Mouse (Mus musculus): ENCODE measurements around the gene Olfr655.
A peak's percentile ranks its signal among the peaks of the same experiment; 100 is the strongest.

The Olfr655 gene

GRCm38 (mm10) chr7:104601679-104602078, at the start of gene Olfr655:
Gene Olfr655, minus strand, starts transcription at chr7:104601779.
- DNase-seq = no peak

GRCm38 (mm10) chr7:104646841-104647482, 45.4 kb upstream of the Olfr655 start, which contains the start of gene Olfr658:
Gene Olfr658, minus strand, starts transcription at chr7:104647305.
- peak; percentile 28 for DNase-seq

- no peak for DNase-seq
Observed at GRCm38 (mm10) chr7:104624494-104624893, 22.9 kb upstream of the Olfr655 start, which contains the start of gene Olfr657. Gene Olfr657, plus strand, starts transcription at chr7:104624794.

DNA sequence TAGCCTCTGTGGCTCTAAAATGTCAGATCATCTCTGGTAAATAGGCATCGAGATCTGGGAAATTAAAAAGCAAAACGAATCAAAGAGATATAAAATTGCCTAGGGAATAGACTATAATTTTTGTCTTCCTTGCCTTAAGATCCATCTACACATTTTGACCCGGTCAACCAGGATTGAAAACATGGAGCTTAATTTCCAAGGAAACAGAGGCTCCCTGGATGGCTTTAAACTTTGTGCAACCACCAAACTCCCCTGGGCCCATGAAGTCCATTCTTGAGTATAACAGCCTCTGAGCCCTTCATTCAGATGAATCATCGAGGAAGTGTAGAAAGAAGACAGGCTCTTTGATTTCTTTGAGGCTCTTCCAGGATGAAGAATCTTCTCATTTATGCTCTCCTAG, 12.1 kb upstream of the Olfr655 start, which contains the start of gene Olfr656:
Gene Olfr656, plus strand, starts transcription at position 301 of the 400 bp plus-strand sequence.
- DNase-seq = no peak

DNA sequence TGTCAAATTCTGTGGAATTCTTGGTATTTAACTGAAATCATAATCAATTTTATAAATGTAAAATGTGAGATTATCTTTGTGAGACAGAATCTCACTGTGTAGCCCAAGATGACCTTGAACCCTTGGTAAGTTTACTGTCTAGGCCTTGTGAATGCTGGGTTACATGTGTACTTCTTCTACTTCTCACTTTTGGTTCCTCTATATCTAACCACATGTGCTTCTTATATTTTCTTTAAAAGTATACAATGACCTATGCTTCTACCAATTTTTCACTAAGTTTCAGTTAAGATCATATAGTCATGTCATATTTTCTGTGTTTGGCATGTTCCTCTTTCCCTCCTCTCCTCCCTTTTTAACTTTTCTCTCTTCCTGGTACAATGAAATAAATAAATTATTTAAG, 3.1 kb upstream of the Olfr655 start:
- DNase-seq = no peak

DNA sequence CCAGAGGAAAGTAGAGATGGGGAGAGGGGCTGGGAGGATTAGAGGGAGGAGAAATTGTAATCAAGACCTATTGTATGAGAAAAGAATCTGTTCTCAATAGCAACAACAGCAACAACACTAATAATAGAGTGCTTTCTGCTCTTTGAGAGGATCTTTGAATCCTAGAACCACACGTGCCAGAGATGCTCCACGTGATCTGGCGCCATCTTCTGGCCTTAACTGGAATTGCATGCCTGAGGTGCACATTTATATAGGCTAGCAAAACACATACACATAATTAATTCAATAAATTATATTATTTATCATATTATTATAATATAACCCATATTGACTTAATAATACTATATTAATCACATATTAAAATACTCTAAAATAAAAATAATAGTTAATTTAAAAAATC, 1.6 kb upstream of the Olfr655 start:
- peak; percentile 50 for DNase-seq

DNA sequence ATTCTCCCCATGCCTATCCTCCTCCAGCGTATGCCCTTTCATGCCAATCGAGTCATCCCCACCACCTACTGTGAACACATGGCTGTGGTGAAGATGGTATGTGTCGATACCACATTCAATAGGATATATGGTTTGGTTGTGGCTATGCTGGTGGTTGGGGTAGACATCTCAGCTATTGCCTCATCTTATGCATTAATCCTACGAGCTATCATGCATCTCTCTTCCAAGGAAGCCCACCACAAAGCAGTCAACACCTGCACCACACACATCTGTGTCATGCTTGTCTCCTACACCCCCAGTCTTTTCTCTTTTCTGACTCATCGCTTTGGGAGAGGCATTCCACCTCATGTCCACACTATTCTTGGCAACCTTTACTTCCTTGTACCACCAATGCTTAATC, 13.3 kb downstream of the Olfr655 start:
- no peak for DNase-seq

GRCm38 (mm10) chr7:104586725-104587124, 14.9 kb downstream of the Olfr655 start, which contains the start of gene Olfr654:
Gene Olfr654, plus strand, starts transcription at chr7:104587025.
- DNase-seq = no peak

GRCm38 (mm10) chr7:104581429-104581828, 20.1 kb downstream of the Olfr655 start:
- no peak for DNase-seq

- DNase-seq = no peak
Observed at GRCm38 (mm10) chr7:104580846-104581245, 20.7 kb downstream of the Olfr655 start.

GRCm38 (mm10) chr7:104577014-104577413, 24.6 kb downstream of the Olfr655 start, which contains the start of gene Olfr653:
Gene Olfr653, plus strand, starts transcription at chr7:104577314.
- DNase-seq = no peak

GRCm38 (mm10) chr7:104560601-104561000, 41.0 kb downstream of the Olfr655 start, which contains the start of gene Olfr652:
Gene Olfr652, plus strand, starts transcription at chr7:104560901.
- DNase-seq = no peak

GRCm38 (mm10) chr7:104552700-104553099, 48.9 kb downstream of the Olfr655 start:
- no peak for DNase-seq

DNA sequence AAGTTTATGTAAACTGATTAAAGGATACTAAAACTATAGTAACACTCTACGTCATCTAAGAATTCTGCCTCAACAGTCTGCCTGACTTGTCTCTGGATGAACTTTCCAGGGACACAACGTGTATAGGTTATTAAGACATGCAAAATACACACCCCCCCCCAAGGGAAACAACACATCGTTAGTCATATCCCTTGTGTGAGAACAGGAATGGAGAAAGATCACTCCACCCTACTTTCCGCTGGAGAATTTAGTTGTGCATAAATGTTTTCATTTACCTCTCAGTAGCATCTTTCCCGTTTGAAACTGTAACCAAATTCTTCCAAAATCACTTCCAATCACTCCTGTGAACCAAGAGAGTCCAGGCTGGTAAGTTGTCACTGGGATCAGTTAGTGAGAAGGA, 51.7 kb downstream of the Olfr655 start, which contains the start of gene Olfr651:
Gene Olfr651, plus strand, starts transcription at position 301 of the 400 bp plus-strand sequence.
- DNase-seq = no peak

Data from kidney, adult 9 months (tissue).